Mouse (Mus musculus) layer of hippocampus, adult 9-10 months (tissue): ENCODE results near the gene Rnf181.

ENCODE experiments used
- DNase-seq: peaks from one replicate; pipeline ENCODE4 v3.0.0; 2022; ENCODE audit warnings: low spot score

The Rnf181 gene

DNA sequence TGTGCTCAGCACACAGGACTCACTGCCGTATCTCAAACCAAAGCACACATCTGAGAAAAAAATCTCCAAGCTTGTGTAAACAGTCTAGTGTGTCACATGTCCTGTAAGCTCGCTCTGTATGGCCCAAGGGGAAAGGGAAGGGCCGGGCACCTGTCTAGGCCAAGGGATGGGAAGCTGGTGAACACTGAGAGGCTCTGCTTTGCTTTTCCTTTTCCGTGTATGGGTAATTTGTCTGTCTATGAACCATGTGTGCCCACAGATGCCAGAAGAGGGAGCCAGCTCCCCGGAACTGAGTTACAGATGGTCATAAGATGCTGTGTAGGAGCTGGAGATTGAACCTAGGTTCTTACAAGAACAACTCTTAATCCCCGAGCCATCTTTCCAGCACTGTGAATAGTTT lies 40.5 kb downstream of the Rnf181 start:
- no peak for DNase-seq

DNA sequence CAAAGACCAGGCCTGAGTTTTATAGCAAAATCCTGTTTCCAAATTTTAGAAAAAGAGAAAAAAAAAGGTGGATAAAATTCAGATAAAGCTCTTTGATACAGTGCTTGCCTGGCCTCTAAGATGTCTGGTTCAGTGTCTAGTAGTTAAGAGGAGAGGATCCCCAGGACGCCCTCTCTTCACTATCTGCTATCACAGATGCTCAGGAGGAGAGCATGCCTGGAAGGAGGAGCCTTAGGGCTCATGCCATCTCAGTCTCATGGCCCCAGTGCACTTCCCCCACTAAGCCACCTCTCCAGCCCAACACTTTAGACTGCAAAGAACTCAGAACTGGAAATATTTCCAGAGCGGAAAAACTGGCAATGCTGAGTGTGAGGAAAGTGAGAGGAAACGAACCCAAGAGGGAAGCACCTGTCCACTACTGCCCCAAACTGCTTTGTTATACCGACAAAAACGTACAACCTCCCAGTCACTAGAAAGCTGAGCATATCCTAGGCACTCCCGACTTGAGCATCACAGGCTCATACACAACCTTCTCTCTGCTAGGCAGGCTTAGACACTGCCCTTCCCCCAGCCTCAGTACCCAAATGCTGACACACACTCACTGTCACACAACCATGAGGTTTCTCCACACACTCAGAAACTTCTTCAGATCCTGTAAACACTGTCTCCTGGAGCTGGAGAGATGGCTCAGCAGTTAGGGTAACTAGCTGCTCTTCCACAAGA lies 42.8 kb downstream of the Rnf181 start:
- DNase-seq = no peak

DNA sequence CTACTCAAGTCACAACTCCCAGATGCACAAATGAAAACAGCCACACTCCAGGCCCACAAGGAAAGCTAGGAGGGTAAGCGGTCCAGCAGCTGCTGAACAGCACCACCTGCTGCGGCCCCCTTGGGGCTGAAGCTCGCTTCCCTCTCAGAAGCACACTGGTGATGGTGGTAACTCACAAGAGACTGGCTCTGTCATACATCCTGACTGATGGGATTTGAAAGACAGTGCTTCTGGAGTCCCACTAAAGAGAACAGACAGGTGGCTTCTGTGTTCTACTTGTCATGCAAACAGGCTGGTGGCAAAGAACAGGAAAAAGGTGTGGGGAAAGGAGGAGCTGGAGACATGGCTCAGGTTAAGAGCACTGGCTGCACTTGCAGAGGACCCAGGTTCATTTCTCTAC lies 43.8 kb downstream of the Rnf181 start:
- no peak for DNase-seq

DNA sequence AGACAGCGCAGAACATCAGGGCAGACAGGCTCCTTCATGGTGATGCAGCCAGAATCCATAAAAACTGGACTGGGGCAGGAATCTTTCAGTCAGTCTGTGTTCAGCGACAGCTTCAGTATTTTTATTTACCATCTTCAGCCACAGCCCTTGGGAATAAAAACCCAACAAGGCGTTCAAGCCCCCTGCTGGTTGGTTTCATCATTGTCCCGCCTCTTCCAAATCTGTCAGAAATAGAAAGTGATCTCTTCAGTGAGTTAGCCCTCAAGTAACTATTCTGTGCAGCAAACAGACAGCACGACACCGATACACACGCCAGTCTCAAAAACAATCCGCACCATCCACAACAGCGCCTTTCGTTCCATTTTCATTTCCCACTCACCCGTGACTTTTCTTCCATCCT lies 47.7 kb downstream of the Rnf181 start:
- peak; percentile 38 for DNase-seq

DNA sequence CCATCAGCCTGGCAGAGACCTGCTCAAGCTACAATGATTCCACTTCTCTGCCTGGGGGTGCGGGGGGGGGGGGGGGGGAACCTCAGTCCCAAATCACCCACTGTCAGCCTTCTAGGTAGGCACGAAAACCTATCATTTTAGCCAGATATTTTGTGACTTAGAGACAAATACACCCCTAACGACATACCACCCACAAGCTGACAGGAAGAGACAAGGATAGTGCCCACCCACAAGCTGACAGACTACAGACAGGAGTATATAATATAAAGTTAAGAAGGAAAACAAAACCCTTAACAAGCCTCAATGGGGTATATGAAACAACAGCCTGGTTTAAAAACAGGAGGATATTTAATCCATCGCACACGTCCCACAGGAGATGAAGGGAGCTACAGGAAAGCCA lies 48.3 kb downstream of the Rnf181 start:
- no peak for DNase-seq

DNA sequence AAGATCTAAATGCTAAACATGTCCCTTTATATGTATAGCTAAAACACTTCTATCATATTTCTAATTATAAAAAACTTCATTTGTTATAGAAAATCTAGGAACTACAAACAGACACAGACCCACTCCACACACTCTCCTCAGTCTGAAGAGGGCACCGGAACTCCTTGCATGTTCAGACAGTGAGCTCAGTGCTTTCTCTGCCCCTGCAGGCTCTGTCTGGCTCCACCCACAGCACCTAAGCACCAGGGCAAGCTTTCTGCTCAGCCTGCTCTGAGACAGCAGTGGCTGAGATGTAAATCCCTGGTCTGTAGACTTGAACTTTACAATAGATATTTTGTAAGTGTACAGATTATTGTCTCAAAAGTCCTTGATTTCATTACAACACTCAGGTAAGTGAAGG lies 50.7 kb downstream of the Rnf181 start:
- no peak for DNase-seq

DNA sequence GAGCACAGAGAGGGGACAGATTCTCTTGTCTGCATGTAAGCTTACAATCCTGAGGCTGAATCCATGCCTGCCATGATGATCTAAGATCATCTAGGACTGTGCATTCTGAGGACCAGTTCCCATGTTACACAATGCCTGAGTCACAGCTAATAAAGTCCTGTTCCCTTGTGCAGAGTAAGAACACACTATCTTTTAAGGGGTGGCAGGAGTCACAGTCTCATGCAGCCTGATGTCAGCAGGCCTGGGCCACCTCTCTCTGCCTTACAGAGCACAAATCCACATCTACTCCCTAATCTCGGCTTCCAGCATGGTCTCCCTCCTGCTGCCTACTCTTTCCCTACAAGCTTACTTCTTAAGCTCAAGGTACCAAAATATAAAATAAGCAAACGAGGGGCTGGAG lies 51.4 kb downstream of the Rnf181 start:
- no peak for DNase-seq

DNA sequence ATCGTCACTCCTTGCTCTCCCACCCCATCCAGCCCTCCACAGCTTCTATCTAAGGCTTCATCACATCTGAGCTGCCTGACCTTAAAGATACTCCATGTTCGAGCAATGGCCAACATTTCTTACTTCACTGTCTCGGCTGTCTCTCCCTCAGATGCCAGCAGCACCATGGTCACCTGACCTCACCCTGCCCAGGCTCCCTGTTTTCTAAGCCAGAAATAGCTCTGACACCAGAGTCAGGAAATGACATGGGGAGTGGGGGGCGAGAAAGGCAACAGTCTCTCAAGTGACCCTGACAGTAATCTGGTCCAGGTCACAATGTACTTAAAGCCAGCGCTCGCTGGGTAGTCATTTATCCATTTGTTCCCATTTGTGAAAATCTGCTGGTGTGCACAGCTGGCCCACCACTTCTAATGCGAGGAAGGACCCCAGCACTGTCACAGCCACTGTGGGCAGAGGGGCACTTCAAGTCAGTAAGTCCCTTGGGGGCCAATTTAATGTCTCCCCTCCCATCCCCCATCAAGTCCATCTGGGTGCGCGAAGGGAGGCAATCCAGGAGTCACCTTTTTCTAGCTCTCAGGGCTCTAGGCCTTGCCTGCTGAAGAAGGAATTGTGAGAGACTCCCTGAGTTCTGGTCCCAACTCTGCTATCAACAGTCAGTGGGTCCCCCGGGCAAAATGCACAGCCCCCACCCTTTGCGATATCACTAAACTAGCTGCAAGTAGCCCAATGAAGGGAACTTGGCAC lies 53.5 kb downstream of the Rnf181 start:
- no peak for DNase-seq

DNA sequence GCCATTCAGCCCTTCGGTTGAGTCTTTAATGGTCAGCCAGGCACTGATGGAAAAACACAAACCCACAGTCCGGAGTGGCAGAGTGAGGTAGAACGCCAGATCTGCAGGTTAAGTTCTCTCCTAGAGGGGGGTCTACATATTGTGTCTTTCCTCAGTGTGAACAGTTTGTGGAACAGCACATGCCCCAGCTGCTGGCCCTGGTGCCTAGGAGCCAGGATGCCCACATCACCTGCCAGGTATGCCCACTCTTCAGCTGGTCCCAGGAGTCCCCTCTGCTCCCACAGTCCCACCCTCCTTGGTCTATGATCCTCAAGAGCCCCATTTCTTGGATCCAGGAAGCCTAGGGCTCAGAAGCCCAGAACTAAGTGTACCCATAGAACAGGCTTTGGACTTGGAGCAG lies 54.6 kb downstream of the Rnf181 start:
- DNase-seq = no peak
